Mouse (Mus musculus): ENCODE measurements around the gene Polr3g. TPM values are rescaled to one million over a fixed set of nuclear protein-coding genes. Genes with fewer than 3 reads are reported as not detected.
"Not testable (repeated sequence)": the region's sequence is repeated elsewhere in the genome, so short reads cannot be mapped to it uniquely, and the experiment has no call there.

The Polr3g gene
- polyA plus RNA-seq, 1 experiment from 2014 or later = 13.3 TPM

GRCm38 (mm10) chr13:81650382-81650781, 60.4 kb downstream of the Polr3g start:
- not testable (repeated sequence) for H3K36me3 ChIP-seq (ENCODE audit: control insufficient read depth, insufficient read depth, low read length); H3K9ac ChIP-seq (ENCODE audit: low read length); H3K4me2 ChIP-seq (ENCODE audit: low read depth); H3K4me3 ChIP-seq (ENCODE audit: low read depth, low read length); H3K4me1 ChIP-seq (ENCODE audit: control insufficient read depth, insufficient read depth, low read length); DNase-seq (ENCODE audit: low spot score); H3K27me3 ChIP-seq (ENCODE audit: control insufficient read depth, insufficient read depth, low read length); ATAC-seq (ENCODE audit: insufficient read depth, low FRiP score, low TSS enrichment); H3K27ac ChIP-seq (ENCODE audit: low read depth, low read length); H3K9me3 ChIP-seq (ENCODE audit: control insufficient read depth, low read length)
- 84% methylated on average over 5 of the region's 6 CpGs for WGBS

- ATAC-seq (ENCODE audit: insufficient read depth, low FRiP score, low TSS enrichment) (no peak), DNase-seq (ENCODE audit: low spot score) (no peak)
- Histone ChIP-seq H3K9ac (ENCODE audit: low read length) (no peak overlapping the region), H3K4me1 (ENCODE audit: control insufficient read depth, insufficient read depth, low read length) (peaks cover 2% of the 10 kb centered on the region; the same call in 1 of the 2 replicates), H3K4me3 (ENCODE audit: low read depth, low read length) (no peak overlapping the region), H3K36me3 (ENCODE audit: control insufficient read depth, insufficient read depth, low read length) (no peaks in the 10 kb centered on the region), H3K9me3 (ENCODE audit: control insufficient read depth, low read length) (no peaks in the 10 kb centered on the region), H3K4me2 (ENCODE audit: low read depth) (no peak overlapping the region), H3K27ac (ENCODE audit: low read depth, low read length) (no peak overlapping the region), H3K27me3 (ENCODE audit: control insufficient read depth, insufficient read depth, low read length) (no peaks in the 10 kb centered on the region)
- 90% methylated on average over 6 of the region's 6 CpGs for WGBS
Observed at GRCm38 (mm10) chr13:81646348-81646747, 64.5 kb downstream of the Polr3g start.

- no peak overlapping the region for H3K4me2 ChIP-seq (ENCODE audit: low read depth)
- DNase-seq (ENCODE audit: low spot score) = no peak
- no peaks in the 10 kb centered on the region for H3K9me3 ChIP-seq (ENCODE audit: control insufficient read depth, low read length)
- H3K4me1 ChIP-seq (ENCODE audit: control insufficient read depth, insufficient read depth, low read length) = peaks cover 7% of the 10 kb centered on the region; the same call in 1 of the 2 replicates
- no peak overlapping the region for H3K4me3 ChIP-seq (ENCODE audit: low read depth, low read length)
- no peaks in the 10 kb centered on the region for H3K27me3 ChIP-seq (ENCODE audit: control insufficient read depth, insufficient read depth, low read length)
- no peak for ATAC-seq (ENCODE audit: insufficient read depth, low FRiP score, low TSS enrichment)
- no peaks in the 10 kb centered on the region for H3K36me3 ChIP-seq (ENCODE audit: control insufficient read depth, insufficient read depth, low read length)
- 92% methylated on average over 11 of the region's 11 CpGs for WGBS
- H3K9ac ChIP-seq (ENCODE audit: low read length) = no peak overlapping the region
- H3K27ac ChIP-seq (ENCODE audit: low read depth, low read length) = no peak overlapping the region
Observed at GRCm38 (mm10) chr13:81644047-81644565, 66.7 kb downstream of the Polr3g start.

GRCm38 (mm10) chr13:81642491-81643149, 68.2 kb downstream of the Polr3g start:
- Histone ChIP-seq H3K4me3 (ENCODE audit: low read depth, low read length) (no peak overlapping the region), H3K36me3 (ENCODE audit: control insufficient read depth, insufficient read depth, low read length) (no peaks in the 10 kb centered on the region), H3K4me1 (ENCODE audit: control insufficient read depth, insufficient read depth, low read length) (peaks cover 7% of the 10 kb centered on the region; the same call in 1 of the 2 replicates), H3K27ac (ENCODE audit: low read depth, low read length) (no peak overlapping the region), H3K4me2 (ENCODE audit: low read depth) (no peak overlapping the region), H3K9me3 (ENCODE audit: control insufficient read depth, low read length) (no peaks in the 10 kb centered on the region), H3K27me3 (ENCODE audit: control insufficient read depth, insufficient read depth, low read length) (no peaks in the 10 kb centered on the region), H3K9ac (ENCODE audit: low read length) (no peak overlapping the region)
- DNase-seq (ENCODE audit: low spot score) (no peak), ATAC-seq (ENCODE audit: insufficient read depth, low FRiP score, low TSS enrichment) (no peak)
- WGBS = 65% methylated on average over 7 of the region's 7 CpGs

- no peaks in the 10 kb centered on the region for H3K9me3 ChIP-seq (ENCODE audit: control insufficient read depth, low read length)
- no peaks in the 10 kb centered on the region for H3K27me3 ChIP-seq (ENCODE audit: control insufficient read depth, insufficient read depth, low read length)
- ATAC-seq (ENCODE audit: insufficient read depth, low FRiP score, low TSS enrichment) (peak; percentile 49; the same call in 1 of the 2 replicates), DNase-seq (ENCODE audit: low spot score) (peak; percentile 73)
- peaks cover 7% of the 10 kb centered on the region; the same call in 1 of the 2 replicates for H3K4me1 ChIP-seq (ENCODE audit: control insufficient read depth, insufficient read depth, low read length)
- WGBS = 10% methylated on average over 8 of the region's 8 CpGs
- peak overlapping the region; percentile 17; the same call in 1 of the 2 replicates for H3K4me2 ChIP-seq (ENCODE audit: low read depth)
- H3K36me3 ChIP-seq (ENCODE audit: control insufficient read depth, insufficient read depth, low read length) = no peaks in the 10 kb centered on the region
- H3K4me3 ChIP-seq (ENCODE audit: low read depth, low read length) = no peak overlapping the region
- H3K9ac ChIP-seq (ENCODE audit: low read length) = no peak overlapping the region
- H3K27ac ChIP-seq (ENCODE audit: low read depth, low read length) = peak overlapping the region; percentile 14; the same call in 1 of the 2 replicates
Observed at GRCm38 (mm10) chr13:81641289-81642045, 69.3 kb downstream of the Polr3g start.

GRCm38 (mm10) chr13:81640881-81641280, 69.9 kb downstream of the Polr3g start:
- H3K4me3 ChIP-seq (ENCODE audit: low read depth, low read length) = no peak overlapping the region
- H3K4me1 ChIP-seq (ENCODE audit: control insufficient read depth, insufficient read depth, low read length) = peaks cover 7% of the 10 kb centered on the region; the same call in 1 of the 2 replicates
- no peaks in the 10 kb centered on the region for H3K9me3 ChIP-seq (ENCODE audit: control insufficient read depth, low read length)
- H3K27ac ChIP-seq (ENCODE audit: low read depth, low read length) = no peak overlapping the region; the same call in 1 of the 2 replicates
- H3K27me3 ChIP-seq (ENCODE audit: control insufficient read depth, insufficient read depth, low read length) = no peaks in the 10 kb centered on the region
- ATAC-seq (ENCODE audit: insufficient read depth, low FRiP score, low TSS enrichment) (0 out of 2 replicates have a peak, but pooled peaks have one; percentile 3), DNase-seq (ENCODE audit: low spot score) (no peak)
- 45% methylated on average over 6 of the region's 6 CpGs for WGBS
- H3K9ac ChIP-seq (ENCODE audit: low read length) = no peak overlapping the region
- H3K36me3 ChIP-seq (ENCODE audit: control insufficient read depth, insufficient read depth, low read length) = no peaks in the 10 kb centered on the region
- no peak overlapping the region for H3K4me2 ChIP-seq (ENCODE audit: low read depth)

GRCm38 (mm10) chr13:81639624-81640023, 71.2 kb downstream of the Polr3g start:
- Histone ChIP-seq H3K36me3 (ENCODE audit: control insufficient read depth, insufficient read depth, low read length) (no peaks in the 10 kb centered on the region), H3K27ac (ENCODE audit: low read depth, low read length) (no peak overlapping the region), H3K9ac (ENCODE audit: low read length) (no peak overlapping the region), H3K9me3 (ENCODE audit: control insufficient read depth, low read length) (no peaks in the 10 kb centered on the region), H3K4me3 (ENCODE audit: low read depth, low read length) (no peak overlapping the region), H3K4me2 (ENCODE audit: low read depth) (no peak overlapping the region), H3K27me3 (ENCODE audit: control insufficient read depth, insufficient read depth, low read length) (no peaks in the 10 kb centered on the region), H3K4me1 (ENCODE audit: control insufficient read depth, insufficient read depth, low read length) (peaks cover 7% of the 10 kb centered on the region; the same call in 1 of the 2 replicates)
- 12% methylated on average over 4 of the region's 4 CpGs for WGBS
- peak; percentile 58 for DNase-seq (ENCODE audit: low spot score)
- ATAC-seq (ENCODE audit: insufficient read depth, low FRiP score, low TSS enrichment) = peak; percentile 72

- ATAC-seq (ENCODE audit: insufficient read depth, low FRiP score, low TSS enrichment) (peak; percentile 97), DNase-seq (ENCODE audit: low spot score) (peak; percentile 94)
- Histone ChIP-seq H3K4me1 (ENCODE audit: control insufficient read depth, insufficient read depth, low read length) (peaks cover 12% of the 10 kb centered on the region), H3K27ac (ENCODE audit: low read depth, low read length) (peak within 1 kb of the TSS; percentile 44; the same call in 1 of the 2 replicates), H3K27me3 (ENCODE audit: control insufficient read depth, insufficient read depth, low read length) (no peaks in the 10 kb centered on the region), H3K36me3 (ENCODE audit: control insufficient read depth, insufficient read depth, low read length) (no peaks in the 10 kb centered on the region), H3K9ac (ENCODE audit: low read length) (peak within 1 kb of the TSS; percentile 78), H3K9me3 (ENCODE audit: control insufficient read depth, low read length) (no peaks in the 10 kb centered on the region), H3K4me2 (ENCODE audit: low read depth) (peak within 1 kb of the TSS; percentile 66), H3K4me3 (ENCODE audit: low read depth, low read length) (peak within 1 kb of the TSS; percentile 74)
- under 1% methylated on average over 42 of the region's 42 CpGs for WGBS
Observed at GRCm38 (mm10) chr13:81632720-81633415, 77.9 kb downstream of the Polr3g start, which contains the start of gene Adgrv1. Gene Adgrv1, minus strand, starts transcription at chr13:81633154.
